Mouse (Mus musculus) kidney, postnatal 25 days (tissue): ENCODE measurements around the gene Zdhhc9.
A peak's percentile ranks its signal among the peaks of the same experiment; 100 is the strongest.

Source experiments
- DNase-seq, 2 experiments: peaks; one replicate each; pipeline ENCODE4 v3.0.0; 2021; ENCODE audit warnings: mixed read lengths in 2 of 2

Zdhhc9 gene

DNA sequence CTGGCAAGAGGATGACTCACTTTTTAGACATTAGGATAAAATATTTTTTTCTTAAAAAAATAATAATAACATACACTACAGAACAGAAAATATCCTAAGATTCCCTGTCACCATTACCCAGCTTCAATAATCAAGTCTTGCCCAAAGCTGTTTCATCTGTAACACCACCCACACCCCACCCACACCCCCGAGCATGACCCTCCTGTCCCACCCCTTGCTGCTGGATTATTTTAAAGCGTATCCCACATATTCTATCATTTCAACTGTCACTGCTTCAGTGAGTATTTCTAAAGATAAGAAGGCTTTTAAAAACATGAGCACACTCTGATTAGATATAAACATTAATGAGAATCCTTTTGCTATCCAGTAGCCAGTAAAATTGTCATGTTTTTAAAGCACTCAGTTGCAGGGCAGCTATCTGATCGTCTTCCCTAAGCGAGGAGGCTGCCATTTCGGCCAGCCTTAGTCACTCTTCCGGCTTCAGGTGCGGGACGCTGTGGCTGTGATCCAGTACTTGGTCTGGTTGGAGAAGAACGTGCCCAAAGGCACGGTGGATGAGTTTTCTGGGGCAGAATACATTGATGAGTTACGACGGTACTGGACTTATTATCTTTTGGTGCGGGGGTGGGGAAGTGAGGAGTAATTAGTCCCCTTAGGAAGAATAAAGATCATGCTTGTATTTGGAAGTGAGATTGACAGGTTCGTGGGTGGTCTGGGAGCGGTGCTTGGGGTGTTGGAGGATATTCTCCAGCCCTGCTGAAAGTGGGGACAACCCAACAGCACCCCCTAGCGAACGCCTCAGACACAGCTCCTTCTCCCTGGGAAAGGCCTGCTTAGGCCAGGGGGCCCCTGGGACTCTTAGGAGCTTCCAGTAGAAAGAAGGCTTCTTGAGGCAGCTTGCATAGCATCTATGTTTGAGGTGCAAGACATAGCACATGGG lies 84.3 kb downstream of the Zdhhc9 start:
- peak; percentile 50 to 65 for DNase-seq
